Comparison of ENCODE assay signal across 10 mouse cellular contexts in genomic region chr17:50006721-50007351, GRCm38 (mm10).
DNase-seq lines count a peak whose midpoint lies in the region; ATAC-seq and TF ChIP-seq lines count a peak whose summit lies in the region.
"Had no signal": no experiment of that assay in that cellular context is flagged by ENCODE, and none has a peak within 500 bp of the region (broad histone marks: within the 10 kb centered on the region; RNA-seq: fewer than 3 reads in every experiment).

No protein-coding gene starts in this region.

- H3K4me3 ChIP-seq in heart, postnatal 0 days (ENCODE audit: low read depth, low read length) = no peak overlapping the region
- no peak overlapping the region for H3K4me3 ChIP-seq in midbrain, postnatal 0 days (ENCODE audit: low read depth, low read length)
- H3K4me3 ChIP-seq: embryonic facial prominence, embryonic 15.5 days had no signal

- H3K27ac ChIP-seq in heart, postnatal 0 days (ENCODE audit: low read depth) = no peak overlapping the region
- H3K27ac ChIP-seq in midbrain, postnatal 0 days (ENCODE audit: low read depth, low read length) = peak overlapping the region; percentile 82
- H3K27ac ChIP-seq: embryonic facial prominence, embryonic 15.5 days; liver, embryonic 14.5 days had no signal

- H3K4me1 ChIP-seq in heart, postnatal 0 days (ENCODE audit: control insufficient read depth, insufficient read depth) = peaks cover 6% of the 10 kb centered on the region
- H3K4me1 ChIP-seq in midbrain, postnatal 0 days (ENCODE audit: insufficient read depth, low read length) = peaks cover 17% of the 10 kb centered on the region; the same call in 1 of the 2 replicates

- peak; percentile 39 for DNase-seq in cerebellum, adult 11-12 months
- peak; percentile 54 for DNase-seq in ovary, postnatal 36 days (ENCODE audit: low spot score)
- no peak for DNase-seq in ovary, postnatal 14 days (ENCODE audit: low spot score)
- no peak for DNase-seq in heart, postnatal 0 days (ENCODE audit: low spot score)
- peak; percentile 85 for DNase-seq in midbrain, postnatal 0 days (ENCODE audit: low spot score)
- DNase-seq in spleen, postnatal 4 days (ENCODE audit: low spot score in 2 of 2) = no peak
- DNase-seq in c-Kit-positive CD71-positive TER-119-positive erythroid progenitor cells, embryonic 14.5 days (ENCODE audit: low spot score) = no peak

- WGBS in heart, postnatal 0 days = 34% methylated on average over 9 of the region's 9 CpGs
- 7% methylated on average over 9 of the region's 9 CpGs for WGBS in midbrain, postnatal 0 days

- H3K27me3 ChIP-seq in heart, postnatal 0 days (ENCODE audit: control insufficient read depth, insufficient read depth, low read length) = no peaks in the 10 kb centered on the region
- H3K27me3 ChIP-seq in midbrain, postnatal 0 days (ENCODE audit: insufficient read depth, low read length) = no peaks in the 10 kb centered on the region
- H3K27me3 ChIP-seq: embryonic facial prominence, embryonic 15.5 days had no signal

- TF ChIP-seq CTCF in heart, postnatal 0 days (IDR thresholded peaks at IDR 0.05; ENCODE audit: low read depth) = no peak
- TF ChIP-seq CTCF in midbrain, postnatal 0 days (IDR thresholded peaks at IDR 0.05) = no peak

- 0 out of 2 replicates have a peak, but pooled peaks cover 4% of the 10 kb centered on the region for H3K36me3 ChIP-seq in heart, postnatal 0 days (replicated peaks; ENCODE audit: control insufficient read depth, insufficient read depth, low read length)
- H3K36me3 ChIP-seq in midbrain, postnatal 0 days (ENCODE audit: insufficient read depth, low read length) = no peaks in the 10 kb centered on the region
- H3K36me3 ChIP-seq: embryonic facial prominence, embryonic 15.5 days had no signal

- ATAC-seq in cerebellum, adult (ENCODE audit: insufficient number of reproducible peaks, low FRiP score, low TSS enrichment) = no peak
- ATAC-seq in heart, postnatal 0 days (ENCODE audit: insufficient read depth, low read depth) = 0 out of 2 replicates have a peak, but pooled peaks have one; percentile 40
- peak; percentile 86 for ATAC-seq in midbrain, postnatal 0 days (ENCODE audit: low FRiP score)

- H3K9me3 ChIP-seq in heart, postnatal 0 days (replicated peaks; ENCODE audit: control insufficient read depth, low read length) = no peaks in the 10 kb centered on the region
- no peaks in the 10 kb centered on the region for H3K9me3 ChIP-seq in midbrain, postnatal 0 days (ENCODE audit: low read length)
- H3K9me3 ChIP-seq: embryonic facial prominence, embryonic 15.5 days had no signal

- no peak for TF ChIP-seq EP300 in heart, postnatal 0 days (IDR thresholded peaks at IDR 0.05; ENCODE audit: low read depth)

- H3K4me2 ChIP-seq in heart, postnatal 0 days (ENCODE audit: low read depth, low read length) = no peak overlapping the region
- H3K4me2 ChIP-seq in midbrain, postnatal 0 days (ENCODE audit: low read depth, low read length, poor library complexity, severe bottlenecking) = no peak overlapping the region
- H3K4me2 ChIP-seq: embryonic facial prominence, embryonic 15.5 days had no signal

- no peak overlapping the region for H3K9ac ChIP-seq in heart, postnatal 0 days (replicated peaks; ENCODE audit: low read depth, low read length)
- no peak overlapping the region for H3K9ac ChIP-seq in midbrain, postnatal 0 days (replicated peaks; ENCODE audit: low read length, poor library complexity, severe bottlenecking)
- H3K9ac ChIP-seq: embryonic facial prominence, embryonic 15.5 days; liver, embryonic 14.5 days had no signal

Comparison
In these comparisons a context has a peak if more than half of its experiments do, and no peak if none do; other contexts are left out.
1. DNase-seq: peak in cerebellum, adult 11-12 months (single experiment), ovary, postnatal 36 days (single experiment) and midbrain, postnatal 0 days (single experiment); none in ovary, postnatal 14 days (single experiment), heart, postnatal 0 days (single experiment), spleen, postnatal 4 days (0 of 2) and c-Kit-positive CD71-positive TER-119-positive erythroid progenitor cells, embryonic 14.5 days (single experiment).